Mouse (Mus musculus): ENCODE results near the gene Crygn. TPM values are rescaled to one million over a fixed set of nuclear protein-coding genes. Genes with fewer than 3 reads are reported as not detected.

The Crygn gene
- total and polyA plus RNA-seq, 3 experiments, result 0.89 TPM; not detected in 2

- Histone ChIP-seq H3K27me3 (ENCODE audit: control insufficient read depth in 1 of 2, insufficient read depth in 2 of 2, low read length in 2 of 2) (no peaks in the 10 kb centered on the region), H3K79me2 (ENCODE audit: control insufficient read depth, insufficient read depth, low read length, poor library complexity) (no peaks in the 10 kb centered on the region), H3K36me3 (ENCODE audit: control insufficient read depth in 1 of 2, insufficient read depth in 2 of 2, low read length in 2 of 2) (no peaks in the 10 kb centered on the region), H3K4me3 (ENCODE audit: control insufficient read depth in 1 of 2, insufficient read depth in 1 of 2, low read depth in 2 of 2, low read length in 2 of 2) (no peak overlapping the region), H3K4me1 (ENCODE audit: control insufficient read depth in 1 of 2, insufficient read depth in 2 of 2, low read length in 2 of 2) (peaks cover 0 to 6% of the 10 kb centered on the region in 2 experiments; a peak in 1 of 4 replicates), H3K27ac (ENCODE audit: control insufficient read depth, low read depth, low read length) (no peak overlapping the region), H3K9me3 (replicated peaks; ENCODE audit: insufficient read depth, low read length) (no peaks in the 10 kb centered on the region), H3K9ac (ENCODE audit: control insufficient read depth, low read depth, low read length, poor library complexity, severe bottlenecking) (no peak overlapping the region)
- no peak for TF ChIP-seq E2F4 (IDR thresholded peaks at IDR 0.05; ENCODE audit: borderline replicate concordance, low read depth, low read length)
- TF ChIP-seq MXI1 (IDR thresholded peaks at IDR 0.05; ENCODE audit: low read depth, low read length), result no peak
- no peak for TF ChIP-seq TCF12 (IDR thresholded peaks at IDR 0.05; ENCODE audit: low read depth, low read length)
- TF ChIP-seq GATA1 (IDR thresholded peaks at IDR 0.05; ENCODE audit: low read depth, low read length), result no peak
- TF ChIP-seq ZMIZ1 (IDR thresholded peaks at IDR 0.05; ENCODE audit: low read depth, low read length), result no peak
- TF ChIP-seq HCFC1 (IDR thresholded peaks at IDR 0.05; ENCODE audit: low read depth, low read length), result no peak
- TF ChIP-seq NELFE (IDR thresholded peaks at IDR 0.05; ENCODE audit: low read depth, low read length), result no peak
- TF ChIP-seq TAL1 (IDR thresholded peaks at IDR 0.05; ENCODE audit: low read length), result no peak
- no peak for TF ChIP-seq CHD1 (IDR thresholded peaks at IDR 0.05; ENCODE audit: low read depth, low read length)
- TF ChIP-seq SMC3 (IDR thresholded peaks at IDR 0.05; ENCODE audit: low read depth, low read length), result no peak
- no peak for DNase-seq (ENCODE audit: low read depth, low spot score)
Observed at GRCm38 (mm10) chr5:24725897-24726296, 31.9 kb downstream of the Crygn start.

GRCm38 (mm10) chr5:24724805-24725204, 33.0 kb downstream of the Crygn start:
- Histone ChIP-seq H3K4me3 (ENCODE audit: control insufficient read depth in 1 of 2, insufficient read depth in 1 of 2, low read depth in 2 of 2, low read length in 2 of 2) (no peak overlapping the region), H3K79me2 (ENCODE audit: control insufficient read depth, insufficient read depth, low read length, poor library complexity) (no peaks in the 10 kb centered on the region), H3K27ac (ENCODE audit: control insufficient read depth, low read depth, low read length) (no peak overlapping the region), H3K9ac (ENCODE audit: control insufficient read depth, low read depth, low read length, poor library complexity, severe bottlenecking) (no peak overlapping the region), H3K9me3 (replicated peaks; ENCODE audit: insufficient read depth, low read length) (no peaks in the 10 kb centered on the region), H3K36me3 (ENCODE audit: control insufficient read depth in 1 of 2, insufficient read depth in 2 of 2, low read length in 2 of 2) (no peaks in the 10 kb centered on the region), H3K27me3 (ENCODE audit: control insufficient read depth in 1 of 2, insufficient read depth in 2 of 2, low read length in 2 of 2) (no peaks in the 10 kb centered on the region), H3K4me1 (ENCODE audit: control insufficient read depth in 1 of 2, insufficient read depth in 2 of 2, low read length in 2 of 2) (peaks cover 0 to 6% of the 10 kb centered on the region in 2 experiments; a peak in 1 of 4 replicates)
- TF ChIP-seq MAFK (IDR thresholded peaks at IDR 0.05; ENCODE audit: borderline replicate concordance, low read depth, low read length) (0 out of 2 replicates have a peak, but pooled peaks have one; percentile 31), USF2 (IDR thresholded peaks at IDR 0.05; ENCODE audit: borderline replicate concordance in 1 of 2, insufficient read depth in 1 of 2, low read depth in 1 of 2, low read length in 2 of 2) (no peak)
- no peak for DNase-seq (ENCODE audit: low read depth, low spot score)

GRCm38 (mm10) chr5:24724270-24724634, 33.6 kb downstream of the Crygn start:
- Histone ChIP-seq H3K4me1 (ENCODE audit: control insufficient read depth in 1 of 2, insufficient read depth in 2 of 2, low read length in 2 of 2) (peaks cover 0 to 6% of the 10 kb centered on the region in 2 experiments; a peak in 1 of 4 replicates), H3K79me2 (ENCODE audit: control insufficient read depth, insufficient read depth, low read length, poor library complexity) (no peaks in the 10 kb centered on the region), H3K9ac (ENCODE audit: control insufficient read depth, low read depth, low read length, poor library complexity, severe bottlenecking) (no peak overlapping the region), H3K27ac (ENCODE audit: control insufficient read depth, low read depth, low read length) (no peak overlapping the region), H3K9me3 (replicated peaks; ENCODE audit: insufficient read depth, low read length) (no peaks in the 10 kb centered on the region), H3K36me3 (ENCODE audit: control insufficient read depth in 1 of 2, insufficient read depth in 2 of 2, low read length in 2 of 2) (no peaks in the 10 kb centered on the region), H3K4me3 (ENCODE audit: control insufficient read depth in 1 of 2, insufficient read depth in 1 of 2, low read depth in 2 of 2, low read length in 2 of 2) (no peak overlapping the region), H3K27me3 (ENCODE audit: control insufficient read depth in 1 of 2, insufficient read depth in 2 of 2, low read length in 2 of 2) (no peaks in the 10 kb centered on the region)
- TF ChIP-seq POLR2AphosphoS2 (IDR thresholded peaks at IDR 0.05; ENCODE audit: low read length) (no peak), MYC (IDR thresholded peaks at IDR 0.05; ENCODE audit: low read depth, low read length) (no peak), NELFE (IDR thresholded peaks at IDR 0.05; ENCODE audit: low read depth, low read length) (no peak)
- DNase-seq (ENCODE audit: low read depth, low spot score), result no peak
